Mouse (Mus musculus): ENCODE measurements around the gene Smim20. TPM values are rescaled to one million over a fixed set of nuclear protein-coding genes. Genes with fewer than 3 reads are reported as not detected.

Gene Smim20
- polyA plus RNA-seq, 1 experiment: 45.2 TPM

- no peak for TF ChIP-seq CEBPB (IDR thresholded peaks at IDR 0.05; ENCODE audit: low read depth)
- no peak for TF ChIP-seq MYOD1 (IDR thresholded peaks at IDR 0.05; ENCODE audit: control insufficient read depth, insufficient read length, low read depth)
- no peak for TF ChIP-seq USF1 (IDR thresholded peaks at IDR 0.05; ENCODE audit: low read depth)
- Histone ChIP-seq H3K79me2 (ENCODE audit: control insufficient read depth, insufficient read depth) (no peaks in the 10 kb centered on the region), H3ac (ENCODE audit: control insufficient read depth, insufficient read length, low read depth) (no peak overlapping the region), H3K79me3 (ENCODE audit: low read depth) (no peaks in the 10 kb centered on the region), H3K27me3 (ENCODE audit: control insufficient read depth, insufficient read depth, insufficient read length) (peaks cover 26% of the 10 kb centered on the region), H3K4me3 (ENCODE audit: insufficient read depth, poor library complexity, severe bottlenecking) (no peak overlapping the region), H3K36me3 (ENCODE audit: control insufficient read depth, insufficient read depth) (no peaks in the 10 kb centered on the region)
Observed at GRCm38 (mm10) chr5:53286406-53286805, 19.5 kb downstream of the Smim20 start.

- H3K27me3 ChIP-seq (ENCODE audit: control insufficient read depth, insufficient read depth, insufficient read length): peaks cover 36% of the 10 kb centered on the region
- H3ac ChIP-seq (ENCODE audit: control insufficient read depth, insufficient read length, low read depth): no peak overlapping the region
- no peaks in the 10 kb centered on the region for H3K36me3 ChIP-seq (ENCODE audit: control insufficient read depth, insufficient read depth)
- H3K79me2 ChIP-seq (ENCODE audit: control insufficient read depth, insufficient read depth): no peaks in the 10 kb centered on the region
- no peaks in the 10 kb centered on the region for H3K79me3 ChIP-seq (ENCODE audit: low read depth)
- TF ChIP-seq FOSL1 (IDR thresholded peaks at IDR 0.05; ENCODE audit: insufficient read depth, low read length, poor library complexity, severe bottlenecking): no peak
- no peak for TF ChIP-seq USF1 (IDR thresholded peaks at IDR 0.05; ENCODE audit: low read depth)
- TF ChIP-seq CEBPB (IDR thresholded peaks at IDR 0.05; ENCODE audit: low read depth): no peak
- no peak for TF ChIP-seq MYOG (IDR thresholded peaks at IDR 0.05; ENCODE audit: control insufficient read depth, extremely low read depth, insufficient read length)
- TF ChIP-seq MAX (IDR thresholded peaks at IDR 0.05): no peak
- no peak for TF ChIP-seq CTCF (IDR thresholded peaks at IDR 0.05; ENCODE audit: control insufficient read depth, insufficient read depth, insufficient read length)
- TF ChIP-seq MYOD1 (IDR thresholded peaks at IDR 0.05; ENCODE audit: control insufficient read depth, insufficient read length, low read depth): no peak
- H3K4me3 ChIP-seq (ENCODE audit: insufficient read depth, poor library complexity, severe bottlenecking): no peak overlapping the region
Observed at GRCm38 (mm10) chr5:53289438-53289837, 22.6 kb downstream of the Smim20 start.

GRCm38 (mm10) chr5:53294627-53295026 lies 27.7 kb downstream of the Smim20 start:
- H3K4me3 ChIP-seq (ENCODE audit: insufficient read depth, poor library complexity, severe bottlenecking): no peak overlapping the region
- TF ChIP-seq USF1 (IDR thresholded peaks at IDR 0.05; ENCODE audit: low read depth): no peak
- no peak for TF ChIP-seq MYOD1 (IDR thresholded peaks at IDR 0.05; ENCODE audit: control insufficient read depth, insufficient read length, low read depth)
- TF ChIP-seq MYOG (IDR thresholded peaks at IDR 0.05; ENCODE audit: control insufficient read depth, extremely low read depth, insufficient read length): no peak
- TF ChIP-seq MAX (IDR thresholded peaks at IDR 0.05): no peak
- TF ChIP-seq CTCF (IDR thresholded peaks at IDR 0.05; ENCODE audit: control insufficient read depth, insufficient read depth, insufficient read length): no peak
- no peak for TF ChIP-seq FOSL1 (IDR thresholded peaks at IDR 0.05; ENCODE audit: insufficient read depth, low read length, poor library complexity, severe bottlenecking)
- no peaks in the 10 kb centered on the region for H3K79me3 ChIP-seq (ENCODE audit: low read depth)
- peaks cover 39% of the 10 kb centered on the region for H3K27me3 ChIP-seq (ENCODE audit: control insufficient read depth, insufficient read depth, insufficient read length)
- no peaks in the 10 kb centered on the region for H3K36me3 ChIP-seq (ENCODE audit: control insufficient read depth, insufficient read depth)
- no peaks in the 10 kb centered on the region for H3K79me2 ChIP-seq (ENCODE audit: control insufficient read depth, insufficient read depth)
- no peak overlapping the region for H3ac ChIP-seq (ENCODE audit: control insufficient read depth, insufficient read length, low read depth)

- H3K4me3 ChIP-seq (ENCODE audit: insufficient read depth, poor library complexity, severe bottlenecking): no peak overlapping the region
- TF ChIP-seq MYOD1 (IDR thresholded peaks at IDR 0.05; ENCODE audit: control insufficient read depth, insufficient read length, low read depth) (no peak), MAX (IDR thresholded peaks at IDR 0.05) (no peak), CTCF (IDR thresholded peaks at IDR 0.05; ENCODE audit: control insufficient read depth, insufficient read depth, insufficient read length) (no peak), CEBPB (IDR thresholded peaks at IDR 0.05; ENCODE audit: low read depth) (no peak)
- H3K79me2 ChIP-seq (ENCODE audit: control insufficient read depth, insufficient read depth): no peaks in the 10 kb centered on the region
- H3K36me3 ChIP-seq (ENCODE audit: control insufficient read depth, insufficient read depth): no peaks in the 10 kb centered on the region
- no peak overlapping the region for H3ac ChIP-seq (ENCODE audit: control insufficient read depth, insufficient read length, low read depth)
- peaks cover 30% of the 10 kb centered on the region for H3K27me3 ChIP-seq (ENCODE audit: control insufficient read depth, insufficient read depth, insufficient read length)
- H3K79me3 ChIP-seq (ENCODE audit: low read depth): no peaks in the 10 kb centered on the region
Observed at GRCm38 (mm10) chr5:53296961-53297360, 30.1 kb downstream of the Smim20 start.

- no peaks in the 10 kb centered on the region for H3K79me2 ChIP-seq (ENCODE audit: control insufficient read depth, insufficient read depth)
- peaks cover 37% of the 10 kb centered on the region for H3K27me3 ChIP-seq (ENCODE audit: control insufficient read depth, insufficient read depth, insufficient read length)
- H3K36me3 ChIP-seq (ENCODE audit: control insufficient read depth, insufficient read depth): no peaks in the 10 kb centered on the region
- no peaks in the 10 kb centered on the region for H3K79me3 ChIP-seq (ENCODE audit: low read depth)
- H3ac ChIP-seq (ENCODE audit: control insufficient read depth, insufficient read length, low read depth): no peak overlapping the region
- no peak for TF ChIP-seq MYOD1 (IDR thresholded peaks at IDR 0.05; ENCODE audit: control insufficient read depth, insufficient read length, low read depth)
- TF ChIP-seq CEBPB (IDR thresholded peaks at IDR 0.05; ENCODE audit: low read depth): no peak
- no peak for TF ChIP-seq USF1 (IDR thresholded peaks at IDR 0.05; ENCODE audit: low read depth)
- TF ChIP-seq CTCF (IDR thresholded peaks at IDR 0.05; ENCODE audit: control insufficient read depth, insufficient read depth, insufficient read length): no peak
- no peak for TF ChIP-seq MAX (IDR thresholded peaks at IDR 0.05)
- TF ChIP-seq FOSL1 (IDR thresholded peaks at IDR 0.05; ENCODE audit: insufficient read depth, low read length, poor library complexity, severe bottlenecking): no peak
- TF ChIP-seq MYOG (IDR thresholded peaks at IDR 0.05; ENCODE audit: control insufficient read depth, extremely low read depth, insufficient read length): no peak
- H3K4me3 ChIP-seq (ENCODE audit: insufficient read depth, poor library complexity, severe bottlenecking): no peak overlapping the region
Observed at GRCm38 (mm10) chr5:53301496-53301895, 34.6 kb downstream of the Smim20 start.

GRCm38 (mm10) chr5:53302895-53303670 lies 36.2 kb downstream of the Smim20 start:
- Histone ChIP-seq H3ac (ENCODE audit: control insufficient read depth, insufficient read length, low read depth) (no peak overlapping the region), H3K79me2 (ENCODE audit: control insufficient read depth, insufficient read depth) (no peaks in the 10 kb centered on the region), H3K27me3 (ENCODE audit: control insufficient read depth, insufficient read depth, insufficient read length) (peaks cover 31% of the 10 kb centered on the region), H3K79me3 (ENCODE audit: low read depth) (no peaks in the 10 kb centered on the region), H3K4me3 (ENCODE audit: insufficient read depth, poor library complexity, severe bottlenecking) (no peak overlapping the region), H3K36me3 (ENCODE audit: control insufficient read depth, insufficient read depth) (no peaks in the 10 kb centered on the region)
- TF ChIP-seq MYOG (IDR thresholded peaks at IDR 0.05; ENCODE audit: control insufficient read depth, extremely low read depth, insufficient read length) (no peak), FOSL1 (IDR thresholded peaks at IDR 0.05; ENCODE audit: insufficient read depth, low read length, poor library complexity, severe bottlenecking) (no peak), CTCF (IDR thresholded peaks at IDR 0.05; ENCODE audit: control insufficient read depth, insufficient read depth, insufficient read length) (no peak), USF1 (IDR thresholded peaks at IDR 0.05; ENCODE audit: low read depth) (no peak), MYOD1 (IDR thresholded peaks at IDR 0.05; ENCODE audit: control insufficient read depth, insufficient read length, low read depth) (no peak), CEBPB (IDR thresholded peaks at IDR 0.05; ENCODE audit: low read depth) (no peak), MAX (IDR thresholded peaks at IDR 0.05) (no peak)
